Mouse (Mus musculus): ENCODE measurements around the gene Oprm1.

Oprm1 gene

GRCm38 (mm10) chr10:6895796-6896195 lies 137.5 kb downstream of the Oprm1 start:
- no peak for DNase-seq

- no peak for DNase-seq
Measured at GRCm38 (mm10) chr10:6896659-6897303, 138.5 kb downstream of the Oprm1 start.

GRCm38 (mm10) chr10:6900126-6900525 lies 141.8 kb downstream of the Oprm1 start:
- no peak for DNase-seq

- no peak for DNase-seq
Measured at GRCm38 (mm10) chr10:6901819-6902393, 143.6 kb downstream of the Oprm1 start.

GRCm38 (mm10) chr10:6909763-6910162 lies 151.5 kb downstream of the Oprm1 start:
- DNase-seq = no peak

GRCm38 (mm10) chr10:6915991-6916390 lies 157.7 kb downstream of the Oprm1 start:
- DNase-seq = no peak

GRCm38 (mm10) chr10:6916545-6917257 lies 158.4 kb downstream of the Oprm1 start:
- DNase-seq = peak; percentile 31

- no peak for DNase-seq
Measured at GRCm38 (mm10) chr10:6926724-6927123, 168.4 kb downstream of the Oprm1 start.

- DNase-seq = no peak
Measured at GRCm38 (mm10) chr10:6927600-6928223, 169.4 kb downstream of the Oprm1 start.

GRCm38 (mm10) chr10:6928905-6929304 lies 170.6 kb downstream of the Oprm1 start:
- DNase-seq = no peak

- DNase-seq = no peak
Measured at GRCm38 (mm10) chr10:6930398-6930797, 172.1 kb downstream of the Oprm1 start.

- DNase-seq = no peak
Measured at GRCm38 (mm10) chr10:6930889-6931288, 172.6 kb downstream of the Oprm1 start.

GRCm38 (mm10) chr10:6934776-6935175 lies 176.5 kb downstream of the Oprm1 start:
- DNase-seq = no peak

- no peak for DNase-seq
Measured at GRCm38 (mm10) chr10:6936671-6937425, 178.5 kb downstream of the Oprm1 start.

GRCm38 (mm10) chr10:6953115-6953514 lies 194.8 kb downstream of the Oprm1 start:
- DNase-seq = no peak

- no peak for DNase-seq
Measured at GRCm38 (mm10) chr10:6954533-6954932, 196.2 kb downstream of the Oprm1 start.

GRCm38 (mm10) chr10:6956357-6956756 lies 198.1 kb downstream of the Oprm1 start:
- DNase-seq = no peak

- no peak for DNase-seq
Measured at GRCm38 (mm10) chr10:6958791-6959190, 200.5 kb downstream of the Oprm1 start.

GRCm38 (mm10) chr10:6967588-6968242 lies 209.4 kb downstream of the Oprm1 start:
- no peak for DNase-seq

- DNase-seq = no peak
Measured at GRCm38 (mm10) chr10:6968334-6968733, 210.0 kb downstream of the Oprm1 start.

- DNase-seq = no peak
Measured at GRCm38 (mm10) chr10:6977843-6978242, 219.5 kb downstream of the Oprm1 start.

- no peak for DNase-seq
Measured at GRCm38 (mm10) chr10:6978733-6979132, 220.4 kb downstream of the Oprm1 start.
